Mouse (Mus musculus): ENCODE results near the gene Lenep. TPM values are rescaled to one million over a fixed set of nuclear protein-coding genes. Genes with fewer than 3 reads are reported as not detected.

Lenep gene
- total and polyA plus RNA-seq, 3 experiments, result not detected

DNA sequence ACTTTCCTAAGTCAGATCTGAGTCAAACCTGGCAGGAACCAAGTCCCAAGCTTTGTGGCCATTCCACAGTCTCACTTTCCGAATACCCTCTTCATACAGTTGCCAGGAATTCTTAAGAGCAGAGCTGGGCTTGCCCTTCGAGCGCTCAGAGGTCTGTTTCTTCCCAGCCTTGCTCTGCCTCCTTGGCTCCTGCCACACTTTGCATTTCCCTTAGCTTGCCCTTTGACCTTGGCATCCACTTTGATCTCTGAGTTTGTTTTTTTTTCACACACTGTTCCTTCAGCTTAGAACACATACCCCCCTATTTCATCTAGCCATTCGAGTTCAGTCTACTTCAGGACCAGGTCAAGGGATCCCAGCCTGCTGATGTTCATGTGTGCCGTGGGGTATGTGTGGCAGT, 51.3 kb downstream of the Lenep start:
- Histone ChIP-seq H3K9ac (ENCODE audit: control insufficient read depth, low read depth, low read length, poor library complexity, severe bottlenecking) (no peak overlapping the region), H3K4me1 (ENCODE audit: control insufficient read depth in 1 of 2, insufficient read depth in 2 of 2, low read length in 2 of 2) (peaks cover 0 to 19% of the 10 kb centered on the region in 2 experiments; a peak in 2 of 4 replicates), H3K4me3 (ENCODE audit: control insufficient read depth in 1 of 2, insufficient read depth in 1 of 2, low read depth in 2 of 2, low read length in 2 of 2) (no peak overlapping the region), H3K27ac (ENCODE audit: control insufficient read depth, low read depth, low read length) (no peak overlapping the region), H3K79me2 (ENCODE audit: control insufficient read depth, insufficient read depth, low read length, poor library complexity) (peaks cover 3% of the 10 kb centered on the region; the same call in 1 of the 2 replicates), H3K9me3 (replicated peaks; ENCODE audit: insufficient read depth, low read length) (no peaks in the 10 kb centered on the region), H3K27me3 (ENCODE audit: control insufficient read depth in 1 of 2, insufficient read depth in 2 of 2, low read length in 2 of 2) (no peaks in the 10 kb centered on the region), H3K36me3 (ENCODE audit: control insufficient read depth in 1 of 2, insufficient read depth in 2 of 2, low read length in 2 of 2) (peaks cover 0 to 7% of the 10 kb centered on the region in 2 experiments; a peak in 2 of 4 replicates)
- DNase-seq (ENCODE audit: low read depth, low spot score), result no peak
- TF ChIP-seq MYC (IDR thresholded peaks at IDR 0.05; ENCODE audit: low read depth, low read length) (no peak), CHD1 (IDR thresholded peaks at IDR 0.05; ENCODE audit: low read depth, low read length) (no peak)

Other genes with a start within 250 kb of the Lenep start
- 4.0 TPM in 2 replicates for gene Hcn3, start 242.6 kb downstream of the Lenep start, total RNA-seq (2012; rRNA removed)
- gene Hcn3, start 242.6 kb downstream of the Lenep start, polyA plus RNA-seq (2012; ENCODE audit: insufficient read depth in 1 of 2, insufficient read length in 2 of 2, low read depth in 1 of 2, low replicate concordance in 2 of 2, missing spikeins in 1 of 2), result 1 to 10 TPM in 1 of 2 experiments, not detected in 1; 7.4 TPM
- gene Clk2, start 238.0 kb downstream of the Lenep start, total RNA-seq (2012; rRNA removed), result 27.5 and 28.2 TPM in 2 replicates
- gene Clk2, start 238.0 kb downstream of the Lenep start, polyA plus RNA-seq (2012; ENCODE audit: insufficient read depth in 1 of 2, insufficient read length in 2 of 2, low read depth in 1 of 2, low replicate concordance in 2 of 2, missing spikeins in 1 of 2), result 100 to 1,000 TPM in 1 of 2 experiments, 10 to 100 TPM in 1; 83.6 to 138 TPM
- gene Scamp3, start 225.3 kb downstream of the Lenep start, total RNA-seq (2012; rRNA removed), result 78.1 and 101 TPM in 2 replicates
- gene Scamp3, start 225.3 kb downstream of the Lenep start, polyA plus RNA-seq (2012; ENCODE audit: insufficient read depth in 1 of 2, insufficient read length in 2 of 2, low read depth in 1 of 2, low replicate concordance in 2 of 2, missing spikeins in 1 of 2), result 100 to 1,000 TPM in 1 of 2 experiments, not detected in 1; 287 TPM
- 6.2 and 7.0 TPM in 2 replicates for gene Fam189b, start 219.7 kb downstream of the Lenep start, total RNA-seq (2012; rRNA removed)
- 10 to 100 TPM in 1 of 2 experiments, not detected in 1; 35.3 TPM for gene Fam189b, start 219.7 kb downstream of the Lenep start, polyA plus RNA-seq (2012; ENCODE audit: insufficient read depth in 1 of 2, insufficient read length in 2 of 2, low read depth in 1 of 2, low replicate concordance in 2 of 2, missing spikeins in 1 of 2)
- gene Gba, start 199.9 kb downstream of the Lenep start, total RNA-seq (2012; rRNA removed), result 42.8 and 49.1 TPM in 2 replicates
- gene Gba, start 199.9 kb downstream of the Lenep start, polyA plus RNA-seq (2012; ENCODE audit: insufficient read depth in 1 of 2, insufficient read length in 2 of 2, low read depth in 1 of 2, low replicate concordance in 2 of 2, missing spikeins in 1 of 2), result 10 to 100 TPM in 1 of 2 experiments, not detected in 1; 55.0 TPM
- gene Thbs3, start 187.6 kb downstream of the Lenep start, total RNA-seq (2012; rRNA removed), result 1.8 and 3.4 TPM in 2 replicates
- 1 to 10 TPM in 1 of 2 experiments, not detected in 1; 4.9 TPM for gene Thbs3, start 187.6 kb downstream of the Lenep start, polyA plus RNA-seq (2012; ENCODE audit: insufficient read depth in 1 of 2, insufficient read length in 2 of 2, low read depth in 1 of 2, low replicate concordance in 2 of 2, missing spikeins in 1 of 2)
- gene Mtx1, start 175.7 kb downstream of the Lenep start, total RNA-seq (2012; rRNA removed), result 312 and 314 TPM in 2 replicates
- gene Mtx1, start 175.7 kb downstream of the Lenep start, polyA plus RNA-seq (2012; ENCODE audit: insufficient read depth in 1 of 2, insufficient read length in 2 of 2, low read depth in 1 of 2, low replicate concordance in 2 of 2, missing spikeins in 1 of 2), result 100 to 1,000 TPM in 1 of 2 experiments, not detected in 1; 369 TPM
- 0.04 and 0.13 TPM in 2 replicates for gene Muc1, start 173.7 kb downstream of the Lenep start, total RNA-seq (2012; rRNA removed)
- gene Muc1, start 173.7 kb downstream of the Lenep start, polyA plus RNA-seq (2012; ENCODE audit: insufficient read depth in 1 of 2, insufficient read length in 2 of 2, low read depth in 1 of 2, low replicate concordance in 2 of 2, missing spikeins in 1 of 2), result 1 to 10 TPM in 1 of 2 experiments, not detected in 1; 1.1 TPM
- 171 and 180 TPM in 2 replicates for gene Krtcap2, start 156.8 kb downstream of the Lenep start, total RNA-seq (2012; rRNA removed)
- 100 to 1,000 TPM in 1 of 2 experiments, not detected in 1; 497 TPM for gene Krtcap2, start 156.8 kb downstream of the Lenep start, polyA plus RNA-seq (2012; ENCODE audit: insufficient read depth in 1 of 2, insufficient read length in 2 of 2, low read depth in 1 of 2, low replicate concordance in 2 of 2, missing spikeins in 1 of 2)
- gene Trim46, start 156.5 kb downstream of the Lenep start, total RNA-seq (2012; rRNA removed), result 2.4 and 3.3 TPM in 2 replicates
- 1 to 10 TPM in 1 of 2 experiments, not detected in 1; 7.7 TPM for gene Trim46, start 156.5 kb downstream of the Lenep start, polyA plus RNA-seq (2012; ENCODE audit: insufficient read depth in 1 of 2, insufficient read length in 2 of 2, low read depth in 1 of 2, low replicate concordance in 2 of 2, missing spikeins in 1 of 2)
- 246 and 271 TPM in 2 replicates for gene Dpm3, start 143.4 kb downstream of the Lenep start, total RNA-seq (2012; rRNA removed)
- 100 to 1,000 TPM in 1 of 2 experiments, not detected in 1; 237 TPM for gene Dpm3, start 143.4 kb downstream of the Lenep start, polyA plus RNA-seq (2012; ENCODE audit: insufficient read depth in 1 of 2, insufficient read length in 2 of 2, low read depth in 1 of 2, low replicate concordance in 2 of 2, missing spikeins in 1 of 2)
- 17.2 and 22.5 TPM in 2 replicates for gene Slc50a1, start 132.2 kb downstream of the Lenep start, total RNA-seq (2012; rRNA removed)
- 10 to 100 TPM in 1 of 2 experiments, not detected in 1; 45.9 TPM for gene Slc50a1, start 132.2 kb downstream of the Lenep start, polyA plus RNA-seq (2012; ENCODE audit: insufficient read depth in 1 of 2, insufficient read length in 2 of 2, low read depth in 1 of 2, low replicate concordance in 2 of 2, missing spikeins in 1 of 2)
- not detected in 2 replicates for gene Efna1, start 121.7 kb downstream of the Lenep start, total RNA-seq (2012; rRNA removed)
- gene Efna1, start 121.7 kb downstream of the Lenep start, polyA plus RNA-seq (2012; ENCODE audit: insufficient read depth in 1 of 2, insufficient read length in 2 of 2, low read depth in 1 of 2, low replicate concordance in 2 of 2, missing spikeins in 1 of 2), result not detected
- 0.54 and 0.78 TPM in 2 replicates for gene Efna3, start 79.8 kb downstream of the Lenep start, total RNA-seq (2012; rRNA removed)
- gene Efna3, start 79.8 kb downstream of the Lenep start, polyA plus RNA-seq (2012; ENCODE audit: insufficient read depth in 1 of 2, insufficient read length in 2 of 2, low read depth in 1 of 2, low replicate concordance in 2 of 2, missing spikeins in 1 of 2), result 1 to 10 TPM in 1 of 2 experiments, not detected in 1; 1.2 TPM
- 1.4 and 1.9 TPM in 2 replicates for gene Efna4, start 64.8 kb downstream of the Lenep start, total RNA-seq (2012; rRNA removed)
- 1 to 10 TPM in 1 of 2 experiments, not detected in 1; 4.5 TPM for gene Efna4, start 64.8 kb downstream of the Lenep start, polyA plus RNA-seq (2012; ENCODE audit: insufficient read depth in 1 of 2, insufficient read length in 2 of 2, low read depth in 1 of 2, low replicate concordance in 2 of 2, missing spikeins in 1 of 2)
- gene Adam15, start 52.8 kb downstream of the Lenep start, total RNA-seq (2012; rRNA removed), result 15.3 and 16.9 TPM in 2 replicates
- 10 to 100 TPM in 1 of 2 experiments, not detected in 1; 43.2 TPM for gene Adam15, start 52.8 kb downstream of the Lenep start, polyA plus RNA-seq (2012; ENCODE audit: insufficient read depth in 1 of 2, insufficient read length in 2 of 2, low read depth in 1 of 2, low replicate concordance in 2 of 2, missing spikeins in 1 of 2)
- gene Dcst2, start 40.8 kb downstream of the Lenep start, total RNA-seq (2012; rRNA removed), result not detected in 2 replicates
- under 1 TPM in 1 of 2 experiments, not detected in 1; 0.06 TPM for gene Dcst2, start 40.8 kb downstream of the Lenep start, polyA plus RNA-seq (2012; ENCODE audit: insufficient read depth in 1 of 2, insufficient read length in 2 of 2, low read depth in 1 of 2, low replicate concordance in 2 of 2, missing spikeins in 1 of 2)
- 0.08 TPM in 1 of 2 replicates, not detected in the other for gene Dcst1, start 37.5 kb downstream of the Lenep start, total RNA-seq (2012; rRNA removed)
- under 1 TPM in 1 of 2 experiments, not detected in 1; 0.29 TPM for gene Dcst1, start 37.5 kb downstream of the Lenep start, polyA plus RNA-seq (2012; ENCODE audit: insufficient read depth in 1 of 2, insufficient read length in 2 of 2, low read depth in 1 of 2, low replicate concordance in 2 of 2, missing spikeins in 1 of 2)
- gene Zbtb7b, start 8.0 kb downstream of the Lenep start, total RNA-seq (2012; rRNA removed), result 8.1 and 8.5 TPM in 2 replicates
- gene Zbtb7b, start 8.0 kb downstream of the Lenep start, polyA plus RNA-seq (2012; ENCODE audit: insufficient read depth in 1 of 2, insufficient read length in 2 of 2, low read depth in 1 of 2, low replicate concordance in 2 of 2, missing spikeins in 1 of 2), result 10 to 100 TPM in 1 of 2 experiments, not detected in 1; 20.1 TPM
- gene Flad1, start 9.1 kb upstream of the Lenep start, total RNA-seq (2012; rRNA removed), result 38.0 and 42.9 TPM in 2 replicates
- 10 to 100 TPM in 1 of 2 experiments, not detected in 1; 54.2 TPM for gene Flad1, start 9.1 kb upstream of the Lenep start, polyA plus RNA-seq (2012; ENCODE audit: insufficient read depth in 1 of 2, insufficient read length in 2 of 2, low read depth in 1 of 2, low replicate concordance in 2 of 2, missing spikeins in 1 of 2)
- gene Cks1b, start 15.6 kb upstream of the Lenep start, total RNA-seq (2012; rRNA removed), result 271 and 292 TPM in 2 replicates
- 100 to 1,000 TPM; 177 to 438 TPM for gene Cks1b, start 15.6 kb upstream of the Lenep start, polyA plus RNA-seq (2012; ENCODE audit: insufficient read depth in 1 of 2, insufficient read length in 2 of 2, low read depth in 1 of 2, low replicate concordance in 2 of 2, missing spikeins in 1 of 2)
- gene Shc1, start 15.7 kb upstream of the Lenep start, total RNA-seq (2012; rRNA removed), result 41.9 and 49.2 TPM in 2 replicates
- gene Shc1, start 15.7 kb upstream of the Lenep start, polyA plus RNA-seq (2012; ENCODE audit: insufficient read depth in 1 of 2, insufficient read length in 2 of 2, low read depth in 1 of 2, low replicate concordance in 2 of 2, missing spikeins in 1 of 2), result 10 to 100 TPM in 1 of 2 experiments, not detected in 1; 79.8 TPM
- gene Pygo2, start 27.4 kb upstream of the Lenep start, total RNA-seq (2012; rRNA removed), result 50.8 and 61.1 TPM in 2 replicates
- gene Pygo2, start 27.4 kb upstream of the Lenep start, polyA plus RNA-seq (2012; ENCODE audit: insufficient read depth in 1 of 2, insufficient read length in 2 of 2, low read depth in 1 of 2, low replicate concordance in 2 of 2, missing spikeins in 1 of 2), result 10 to 100 TPM in 1 of 2 experiments, not detected in 1; 50.3 TPM
- gene Pbxip1, start 33.9 kb upstream of the Lenep start, total RNA-seq (2012; rRNA removed), result 4.8 and 7.6 TPM in 2 replicates
- gene Pbxip1, start 33.9 kb upstream of the Lenep start, polyA plus RNA-seq (2012; ENCODE audit: insufficient read depth in 1 of 2, insufficient read length in 2 of 2, low read depth in 1 of 2, low replicate concordance in 2 of 2, missing spikeins in 1 of 2), result 10 to 100 TPM in 1 of 2 experiments, not detected in 1; 10.7 TPM
- 53.6 and 63.6 TPM in 2 replicates for gene Pmvk, start 51.7 kb upstream of the Lenep start, total RNA-seq (2012; rRNA removed)
- gene Pmvk, start 51.7 kb upstream of the Lenep start, polyA plus RNA-seq (2012; ENCODE audit: insufficient read depth in 1 of 2, insufficient read length in 2 of 2, low read depth in 1 of 2, low replicate concordance in 2 of 2, missing spikeins in 1 of 2), result 10 to 100 TPM in 1 of 2 experiments, not detected in 1; 75.7 TPM
- not detected in 2 replicates for gene Kcnn3, start 117.4 kb upstream of the Lenep start, total RNA-seq (2012; rRNA removed)
- under 1 TPM in 1 of 2 experiments, not detected in 1; 0.04 TPM for gene Kcnn3, start 117.4 kb upstream of the Lenep start, polyA plus RNA-seq (2012; ENCODE audit: insufficient read depth in 1 of 2, insufficient read length in 2 of 2, low read depth in 1 of 2, low replicate concordance in 2 of 2, missing spikeins in 1 of 2)